Mouse (Mus musculus) testis, postnatal 14 days (tissue): ENCODE measurements around the gene Ttc12.
A peak's percentile ranks its signal among the peaks of the same experiment; 100 is the strongest.

Experiments used
- DNase-seq: peaks from one replicate; pipeline ENCODE4 v3.0.0; 2021; ENCODE audit warnings: low spot score

Ttc12 gene

GRCm38 (mm10) chr9:49488912-49489895 lies 3.2 kb upstream of the Ttc12 start:
- DNase-seq: peak; percentile 70

DNA sequence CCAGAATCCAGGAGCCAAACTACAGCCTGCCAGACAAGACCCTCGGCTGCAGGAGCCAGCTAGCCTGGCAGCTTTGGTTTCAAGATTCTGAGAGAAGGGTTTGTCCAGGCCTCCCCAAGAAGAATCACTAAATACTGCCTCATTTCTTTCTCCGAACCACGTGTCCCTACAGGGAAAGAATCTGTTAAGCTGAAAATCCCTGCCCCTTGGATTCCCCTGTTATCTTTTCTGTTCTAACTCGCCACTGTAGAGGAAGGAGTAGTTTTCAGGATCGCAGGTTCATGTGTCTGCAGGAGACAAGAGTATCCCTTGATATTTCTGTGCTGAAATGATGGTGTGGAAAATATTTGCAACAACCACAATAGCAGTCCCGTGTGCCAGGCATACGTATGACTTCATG lies 2.2 kb upstream of the Ttc12 start:
- no peak for DNase-seq

DNA sequence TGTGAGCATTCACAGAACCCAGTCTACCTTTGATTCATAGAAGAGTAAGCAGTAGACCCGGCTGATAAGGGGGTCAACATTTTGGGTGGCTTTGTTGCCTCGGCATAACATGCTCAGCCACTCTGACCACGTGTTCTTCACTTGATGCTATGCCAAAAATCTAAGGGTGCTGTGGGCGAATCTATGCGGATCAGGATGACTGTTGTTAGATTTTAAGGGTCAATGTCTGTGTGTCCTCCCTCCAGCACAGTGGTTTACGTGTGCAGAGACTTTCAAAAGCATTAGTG lies 1.6 kb upstream of the Ttc12 start:
- DNase-seq: no peak

DNA sequence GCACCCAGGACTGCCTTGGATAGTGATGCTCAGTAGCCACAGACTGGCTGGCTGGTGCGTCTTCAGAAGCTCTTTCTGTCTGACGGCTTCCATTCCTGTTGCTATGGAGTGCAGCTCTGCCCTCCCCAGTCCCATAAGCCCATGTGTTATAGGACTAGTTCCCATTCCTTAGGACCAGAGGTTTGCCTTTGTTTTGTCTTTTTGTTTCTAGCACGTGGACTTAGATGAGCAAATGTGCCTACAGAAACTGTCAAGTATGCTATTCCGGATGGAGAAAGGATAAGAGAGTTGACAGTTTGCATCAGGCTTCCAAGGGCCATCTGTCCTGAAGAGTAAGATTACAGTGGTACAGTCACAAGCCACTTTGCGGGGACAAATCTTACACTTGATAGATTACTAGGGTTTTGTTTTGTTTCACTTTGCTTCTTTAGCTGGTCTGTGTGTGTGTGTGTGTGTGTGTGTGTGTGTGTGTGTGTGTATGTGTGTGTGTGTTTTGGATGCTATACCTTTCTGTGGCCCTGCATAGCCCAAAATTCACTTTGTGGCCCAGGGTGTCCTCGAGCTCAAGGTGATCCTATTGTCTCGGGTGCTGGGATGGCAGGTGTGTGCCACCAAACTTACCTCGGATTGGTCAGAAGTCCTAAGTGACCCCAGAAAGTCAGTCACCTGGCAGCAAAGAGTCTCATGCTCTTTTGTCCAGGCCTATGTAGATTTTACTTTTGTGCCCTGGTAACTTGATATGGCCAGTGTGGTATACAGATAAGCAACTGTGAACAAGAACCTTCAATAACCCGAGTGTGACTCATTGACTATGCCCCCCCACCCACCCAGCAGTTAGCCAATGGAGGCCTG lies 1.0 kb upstream of the Ttc12 start:
- no peak for DNase-seq

- DNase-seq: no peak
These were observed 654 bp downstream of the Ttc12 start for GRCm38 (mm10) chr9:49485250-49485891.

DNA sequence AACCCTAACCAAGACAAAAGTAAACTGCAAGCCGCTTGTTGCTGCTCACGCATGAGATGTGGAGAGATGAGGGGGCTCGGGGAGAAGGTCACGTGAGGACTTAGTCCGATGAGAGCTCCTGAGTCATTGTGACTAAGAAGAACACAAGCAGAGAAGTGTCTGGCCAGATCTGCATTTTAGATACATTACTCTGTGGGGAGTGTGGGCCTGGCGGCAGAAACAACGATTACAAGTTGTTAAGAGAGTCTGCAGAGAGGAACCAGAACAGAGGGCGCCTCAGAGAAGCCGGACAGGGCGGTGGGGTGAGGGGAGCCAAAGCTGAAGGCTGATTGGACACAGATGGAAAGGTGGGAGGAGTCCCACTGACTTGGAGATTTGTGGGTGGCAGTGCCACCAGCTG lies 2.7 kb downstream of the Ttc12 start:
- peak; percentile 20 for DNase-seq

DNA sequence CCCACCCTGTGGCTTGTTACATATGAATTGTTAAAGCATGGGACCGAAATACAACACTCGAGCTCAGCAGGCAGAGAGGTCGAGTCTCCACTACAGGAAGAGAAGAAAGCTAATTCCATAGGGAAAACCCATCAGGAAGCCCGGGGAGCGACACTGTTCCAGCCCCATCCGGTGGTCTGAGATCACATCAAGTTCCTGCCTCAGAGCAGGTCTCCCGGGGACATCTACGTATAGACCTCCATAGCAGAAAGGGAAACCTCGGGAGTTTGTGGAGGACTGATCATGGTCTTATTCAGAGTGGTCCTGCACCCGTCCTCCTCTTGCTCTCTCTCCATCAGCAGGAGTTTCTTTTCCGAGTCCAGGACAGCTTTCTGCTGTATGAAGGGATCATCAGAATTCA lies 13.9 kb downstream of the Ttc12 start:
- no peak for DNase-seq

DNA sequence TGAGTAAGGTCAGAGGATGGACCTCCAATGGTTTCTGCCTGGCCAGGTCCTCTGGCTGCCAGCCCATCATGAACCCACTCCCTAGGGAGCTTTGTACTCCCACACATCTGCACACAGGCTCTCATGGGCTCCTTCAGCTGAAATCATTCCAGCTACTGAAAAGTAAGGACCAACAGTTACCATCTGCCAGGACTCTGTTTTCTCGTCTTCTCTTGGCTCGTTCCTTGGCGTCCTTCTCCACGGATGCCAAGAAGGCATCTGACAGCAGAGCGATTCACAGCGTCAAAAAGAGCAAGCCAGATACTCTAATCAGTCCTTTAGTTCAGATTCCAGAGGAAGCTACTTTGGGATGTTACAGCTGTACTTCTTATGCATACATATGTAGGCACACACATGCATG lies 15.1 kb downstream of the Ttc12 start:
- no peak for DNase-seq

DNA sequence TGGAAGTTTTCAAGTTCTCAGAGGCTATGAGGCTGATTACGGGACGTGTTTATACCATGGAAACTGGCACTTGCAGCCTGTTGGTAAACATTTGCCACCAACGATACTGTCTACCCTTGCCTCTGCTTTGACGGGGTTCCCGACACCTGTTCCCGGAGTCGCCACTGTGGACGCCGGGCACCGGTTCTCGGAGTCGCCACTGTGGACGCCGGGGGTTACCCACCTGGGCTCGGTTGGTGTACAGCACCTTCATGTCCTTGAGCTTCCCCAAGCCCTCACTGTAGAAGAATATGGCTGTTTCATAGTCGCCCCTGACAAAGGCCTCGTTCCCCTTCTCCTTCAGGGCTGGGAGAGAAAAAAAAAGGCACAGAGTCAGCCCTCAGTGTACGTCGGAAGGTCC lies 16.0 kb downstream of the Ttc12 start:
- no peak for DNase-seq

- DNase-seq: no peak
These were observed 29.9 kb downstream of the Ttc12 start for GRCm38 (mm10) chr9:49456136-49456535.

DNA sequence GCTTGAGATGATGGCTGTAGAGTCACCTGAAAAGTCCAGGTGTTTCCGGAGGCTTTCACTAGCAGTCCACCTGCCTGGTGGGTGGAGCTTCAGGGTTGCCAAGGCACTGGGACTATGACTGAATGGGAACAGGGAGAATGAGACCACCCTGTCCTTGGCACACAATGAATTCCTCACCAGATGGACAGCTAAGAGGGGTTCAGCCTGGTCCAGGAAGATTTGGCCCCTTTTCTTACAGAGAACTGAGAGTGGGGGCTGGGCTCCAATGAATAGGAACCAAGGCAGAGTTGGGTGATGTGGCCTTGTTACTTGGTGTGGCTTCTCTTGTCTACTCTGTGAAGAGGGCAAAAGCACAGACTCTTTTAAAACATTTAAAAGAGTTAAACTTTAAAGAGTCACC lies 33.6 kb downstream of the Ttc12 start:
- no peak for DNase-seq

DNA sequence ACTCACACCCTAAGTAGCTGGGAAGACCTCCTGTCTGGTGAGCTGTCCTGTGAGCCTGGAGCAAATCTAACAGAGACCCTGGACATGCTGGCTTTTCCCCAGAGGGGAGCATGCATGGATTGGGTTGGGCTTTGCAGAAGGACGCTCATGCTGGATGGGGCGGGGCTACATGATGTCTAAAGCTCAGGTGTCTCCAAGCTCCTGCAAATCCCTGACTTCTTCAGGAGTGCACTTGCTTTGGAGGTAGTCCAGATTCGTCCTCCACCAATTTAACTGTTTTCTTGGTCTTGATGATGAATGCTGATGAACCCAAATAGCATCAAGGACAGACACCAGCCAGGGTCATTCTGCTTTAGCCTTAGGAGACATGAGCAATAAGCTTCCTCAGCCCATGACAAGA lies 35.5 kb downstream of the Ttc12 start:
- no peak for DNase-seq

GRCm38 (mm10) chr9:49442621-49443020 lies 43.4 kb downstream of the Ttc12 start:
- DNase-seq: no peak

- no peak for DNase-seq
These were observed 58.5 kb downstream of the Ttc12 start for GRCm38 (mm10) chr9:49427478-49427877.

- no peak for DNase-seq
These were observed 59.1 kb downstream of the Ttc12 start, which contains the start of gene Ankk1 for GRCm38 (mm10) chr9:49426921-49427320. TSS of gene Ankk1 (minus strand) at chr9:49427021.

DNA sequence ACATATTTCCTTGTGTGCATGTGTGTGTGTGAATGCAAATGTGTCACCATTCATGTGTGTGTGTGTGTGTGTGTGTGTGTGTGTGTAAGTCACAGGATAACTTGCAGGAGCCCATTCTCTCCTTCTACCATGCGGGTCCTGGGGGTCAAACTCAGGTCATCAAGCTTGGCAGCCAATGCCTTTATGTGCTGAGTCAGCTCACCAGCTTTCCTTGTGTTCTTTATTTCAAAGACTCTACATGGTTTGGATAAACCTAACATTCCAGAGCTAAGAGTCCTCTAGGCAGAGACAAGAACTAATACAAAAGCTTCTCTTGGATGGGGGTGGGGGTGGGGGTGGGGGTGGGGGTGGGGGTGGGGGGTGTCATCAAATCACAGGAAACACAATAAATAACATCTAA lies 60.4 kb downstream of the Ttc12 start:
- DNase-seq: no peak

- DNase-seq: no peak
These were observed 62.2 kb downstream of the Ttc12 start for GRCm38 (mm10) chr9:49423866-49424265.

DNA sequence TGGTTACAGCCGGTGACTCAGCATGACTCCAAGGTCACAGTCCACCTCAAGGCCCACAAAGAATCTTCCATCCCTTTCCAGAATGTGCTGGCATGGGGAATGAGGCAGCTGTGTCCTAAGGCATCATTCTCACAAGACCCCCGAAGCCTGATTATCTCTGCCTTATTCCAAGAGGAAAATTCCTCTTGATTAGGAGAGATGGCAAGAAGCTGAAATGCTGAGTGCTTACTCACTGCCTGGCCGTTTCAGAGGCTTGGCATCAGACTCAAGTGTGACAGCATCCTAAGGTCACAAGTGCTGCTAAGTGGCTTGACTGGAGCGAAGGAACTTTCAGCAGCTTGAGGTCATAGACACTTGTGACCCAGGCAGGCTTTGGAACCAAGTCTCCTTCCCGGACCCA lies 75.4 kb downstream of the Ttc12 start:
- no peak for DNase-seq

DNA sequence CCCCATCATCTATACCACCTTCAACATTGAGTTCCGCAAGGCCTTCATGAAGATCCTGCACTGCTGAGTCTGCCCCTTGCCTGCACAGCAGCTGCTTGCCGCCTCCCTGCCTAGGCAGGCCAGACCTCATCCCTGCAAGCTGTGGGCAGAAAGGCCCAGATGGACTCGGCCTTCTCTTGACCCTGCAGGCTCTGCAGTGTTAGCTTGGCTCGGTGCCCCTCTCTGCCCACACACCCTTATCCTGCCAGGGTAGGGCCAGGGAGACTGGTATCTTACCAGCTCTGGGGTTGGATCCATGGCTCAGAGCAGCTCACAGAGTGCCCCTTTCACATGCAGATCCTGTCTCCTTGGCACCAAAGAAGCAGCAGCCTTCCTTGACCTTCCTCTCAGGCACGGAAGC lies 79.0 kb downstream of the Ttc12 start:
- no peak for DNase-seq

DNA sequence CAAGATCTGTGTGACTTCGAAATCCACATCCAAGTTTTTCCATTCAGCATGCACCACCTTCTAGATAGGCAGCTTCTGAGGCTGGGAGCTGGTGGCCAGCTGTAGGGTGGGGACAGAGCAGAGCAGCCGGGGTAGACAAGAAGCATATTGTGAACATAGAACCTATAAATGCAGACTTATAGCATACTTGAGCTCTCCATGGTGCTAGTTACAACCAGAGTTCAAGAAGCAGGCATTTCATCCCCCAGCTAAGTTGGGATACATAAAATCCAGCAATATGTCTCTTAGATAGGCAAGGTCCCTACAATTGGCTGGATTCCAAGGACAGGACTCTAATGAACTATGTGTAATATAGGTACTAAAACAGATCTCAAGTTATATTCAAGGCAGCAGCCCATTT lies 82.3 kb downstream of the Ttc12 start:
- no peak for DNase-seq

DNA sequence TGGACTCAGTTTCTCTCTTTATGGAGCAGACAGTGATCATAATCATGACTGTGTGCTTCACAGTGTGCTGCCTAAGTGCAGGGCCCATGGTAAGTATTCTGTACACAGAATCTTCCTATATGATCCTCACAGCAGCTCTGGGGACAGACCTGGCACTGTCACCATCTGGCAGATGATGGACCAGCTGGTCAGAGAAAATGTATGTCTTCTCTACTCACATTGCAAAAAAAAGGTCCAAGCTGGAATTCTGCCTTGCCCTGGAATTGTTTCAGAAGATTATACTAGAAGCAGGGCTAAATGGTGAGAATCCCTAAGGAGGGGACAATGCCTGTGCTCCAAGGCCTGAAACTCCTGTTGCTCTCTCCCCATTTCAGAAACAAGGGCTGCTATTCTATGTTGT lies 90.0 kb downstream of the Ttc12 start:
- DNase-seq: no peak

GRCm38 (mm10) chr9:49392242-49392641 lies 93.8 kb downstream of the Ttc12 start:
- DNase-seq: no peak
